Mouse (Mus musculus) liver, embryonic 14.5 days (tissue): Measurements from ENCODE around the gene Uhmk1. TPM values are rescaled to one million over a fixed set of nuclear protein-coding genes. Genes with fewer than 3 reads are reported as not detected.
A peak's percentile ranks its signal among the peaks of the same experiment; 100 is the strongest.

Source experiments
- ATAC-seq: fragments of 200-750 bp; cut with Nextera tagmentation; 2 replicates; pipeline ENCODE4 v1.8.0; 2017; ENCODE audit warnings: moderate number of reproducible peaks, mild to moderate bottlenecking, moderate library complexity; ENCODE audit not compliant: insufficient read depth
- DNase-seq, 3 experiments: peaks; one replicate each; pipeline ENCODE4 v3.0.0-alpha.2; 2012 to 2013; ENCODE audit warnings: low read depth in 3 of 3, low spot score in 3 of 3
- H3K27ac ChIP-seq: fragments of 300-500 bp; sonication (generic); 2 replicates; pipeline ENCODE4 v1.5.1; 2014; ENCODE audit warnings: moderate library complexity, mild to moderate bottlenecking, control low read depth, inconsistent platforms
- H3K27me3 ChIP-seq: fragments of 300-500 bp; sonication (generic); 2 replicates; pipeline ENCODE4 v1.6.1; 2014; ENCODE audit warnings: mild to moderate bottlenecking, low read length, moderate library complexity; ENCODE audit not compliant: control insufficient read depth, insufficient read depth
- H3K36me3 ChIP-seq: fragments of 300-500 bp; sonication (generic); replicated peaks from 2 replicates; pipeline ENCODE4 v1.6.1; 2014; ENCODE audit warnings: low read depth; ENCODE audit not compliant: control insufficient read depth, insufficient read depth
- H3K4me1 ChIP-seq, 2 experiments: fragments of 200-500 bp in 1 of 2; fragments of 300-500 bp in 1 of 2; sonication (generic) in 1 of 2; replicated peaks; 2 replicates each; pipeline ENCODE4 v1.6.1; 2012 to 2014; ENCODE audit warnings: antibody characterized with exemption in 1 of 2, inconsistent platforms in 1 of 2, low read length in 1 of 2; ENCODE audit not compliant: control insufficient read depth in 2 of 2, insufficient read depth in 2 of 2
- H3K4me2 ChIP-seq: fragments of 300-500 bp; sonication (generic); 2 replicates; pipeline ENCODE4 v1.6.1; 2014; ENCODE audit warnings: low read depth, mild to moderate bottlenecking, control low read depth, moderate library complexity
- H3K4me3 ChIP-seq, 2 experiments: fragments of 200-500 bp in 1 of 2; fragments of 300-500 bp in 1 of 2; sonication (generic) in 1 of 2; 2 replicates each; pipeline ENCODE4 v1.5.1; 2012 to 2014; ENCODE audit warnings: low read depth in 2 of 2, low read length in 2 of 2, mild to moderate bottlenecking in 2 of 2, control low read depth in 1 of 2, inconsistent platforms in 1 of 2, moderate library complexity in 1 of 2; ENCODE audit not compliant: insufficient read depth in 1 of 2
- H3K9ac ChIP-seq: fragments of 300-500 bp; sonication (generic); replicated peaks from 2 replicates; pipeline ENCODE4 v1.6.1; 2014; ENCODE audit warnings: mild to moderate bottlenecking, control low read depth, moderate library complexity
- H3K9me3 ChIP-seq: fragments of 300-500 bp; sonication (generic); 2 replicates; pipeline ENCODE4 v1.6.1; 2016; ENCODE audit warnings: low read length, mixed read lengths; ENCODE audit not compliant: control insufficient read depth
- CTCF ChIP-seq: IDR thresholded peaks from 2 replicates; pipeline ENCODE4 v1.5.1; 2016; ENCODE audit warnings: antibody characterized with exemption, low read depth, control low read depth
- EP300 ChIP-seq: IDR thresholded peaks from 2 replicates; pipeline ENCODE4 v1.6.1; 2016; ENCODE audit warnings: antibody characterized with exemption, low read depth
- WGBS: fragments of 180-500 bp; shearing (Covaris S2); extraction: QIAGEN DNeasy Blood & Tissue Kit; methylation state at CpG from one replicate; pipeline ENCODE4 v1.1.7; 2014; ENCODE audit not compliant: insufficient replicate concordance; 5-methylcytosine and 5-hydroxymethylcytosine counted together
- polyA plus RNA-seq, 2 experiments: library from polyadenylated mRNA; depleted of rRNA in 1 of 2; stranded (reverse) in 1 of 2; unstranded in 1 of 2; fragments of >200 nt; fragmentation: Nextera tagmentation in 1 of 2; extraction: Ambion mirVana in 1 of 2; gene quantifications; 2 replicates each; pipeline versions ENCODE4 v1.2.1 to v1.2.3; 2012 to 2014

The Uhmk1 gene
- polyA plus RNA-seq, 2 experiments = 8.4 to 9.3 TPM

GRCm38 (mm10) chr1:170213181-170213879 is 1.9 kb downstream of the Uhmk1 start:
- Histone ChIP-seq H3K36me3 (peaks cover 10% of the 10 kb centered on the region), H3K27ac (no peak overlapping the region), H3K4me1 (peaks cover 6 to 8% of the 10 kb centered on the region in 2 experiments), H3K4me3 (peak overlapping the region in 1 of 2 experiments; percentile 31; a peak in 2 of 4 replicates), H3K9me3 (no peaks in the 10 kb centered on the region), H3K4me2 (peak overlapping the region; percentile 56), H3K27me3 (no peaks in the 10 kb centered on the region), H3K9ac (peak overlapping the region; percentile 21)
- no peak for ATAC-seq
- DNase-seq = no peak
- whole genome bisulfite sequencing = 48% methylated on average over 10 of the region's 10 CpGs
- TF ChIP-seq EP300 (no peak), CTCF (no peak)

GRCm38 (mm10) chr1:170206395-170206794 is 8.8 kb downstream of the Uhmk1 start:
- no peak for ATAC-seq
- no peaks in the 10 kb centered on the region for H3K9me3 ChIP-seq
- H3K36me3 ChIP-seq = peaks cover 39% of the 10 kb centered on the region
- H3K9ac ChIP-seq = no peak overlapping the region
- H3K4me1 ChIP-seq = no peaks in the 10 kb centered on the region
- no peak for DNase-seq
- H3K27me3 ChIP-seq = no peaks in the 10 kb centered on the region
- no peak for TF ChIP-seq CTCF
- TF ChIP-seq EP300 = no peak
- H3K27ac ChIP-seq = no peak overlapping the region
- no peak overlapping the region for H3K4me2 ChIP-seq
- 82% methylated on average over 6 of the region's 6 CpGs for WGBS
- no peak overlapping the region for H3K4me3 ChIP-seq

- 67% methylated on average over 3 of the region's 3 CpGs for WGBS
- no peak for ATAC-seq
- DNase-seq = no peak
Measured at GRCm38 (mm10) chr1:170200379-170200778, 14.8 kb downstream of the Uhmk1 start.

GRCm38 (mm10) chr1:170196211-170196610 is 19.0 kb downstream of the Uhmk1 start:
- Histone ChIP-seq H3K9me3 (no peaks in the 10 kb centered on the region), H3K27ac (no peak overlapping the region), H3K4me3 (no peak overlapping the region), H3K4me2 (no peak overlapping the region), H3K36me3 (peaks cover 43% of the 10 kb centered on the region), H3K27me3 (no peaks in the 10 kb centered on the region), H3K4me1 (no peaks in the 10 kb centered on the region), H3K9ac (no peak overlapping the region)
- WGBS = 83% methylated on average over 8 of the region's 8 CpGs
- no peak for DNase-seq
- no peak for ATAC-seq
- TF ChIP-seq CTCF (no peak), EP300 (no peak)

More at GRCm38 (mm10) chr1:170200379-170200778, 14.8 kb downstream of the Uhmk1 start:
- Histone ChIP-seq H3K4me3 (no peak overlapping the region), H3K27me3 (no peaks in the 10 kb centered on the region), H3K27ac (no peak overlapping the region), H3K9me3 (no peaks in the 10 kb centered on the region), H3K4me2 (no peak overlapping the region), H3K4me1 (no peaks in the 10 kb centered on the region), H3K9ac (no peak overlapping the region), H3K36me3 (peaks cover 39% of the 10 kb centered on the region)
- TF ChIP-seq CTCF (peak; percentile 48), EP300 (no peak)

- WGBS = 86% methylated on average over 1 of the region's 1 CpGs
- no peak for DNase-seq
- TF ChIP-seq EP300 (no peak), CTCF (no peak)
- H3K4me2 ChIP-seq = no peak overlapping the region
- H3K9me3 ChIP-seq = no peaks in the 10 kb centered on the region
- H3K36me3 ChIP-seq = peaks cover 20% of the 10 kb centered on the region
- no peak overlapping the region for H3K27ac ChIP-seq
- ATAC-seq = no peak
- no peaks in the 10 kb centered on the region for H3K4me1 ChIP-seq
- H3K4me3 ChIP-seq = no peak overlapping the region
- H3K27me3 ChIP-seq = no peaks in the 10 kb centered on the region
- no peak overlapping the region for H3K9ac ChIP-seq
Measured at GRCm38 (mm10) chr1:170191925-170192324, 23.3 kb downstream of the Uhmk1 start.
